Mouse (Mus musculus) urinary bladder, adult 18-20 months (tissue): ENCODE results near the gene Acp7.
A peak's percentile ranks its signal among the peaks of the same experiment; 100 is the strongest.
"Not testable (repeated sequence)": the region's sequence is repeated elsewhere in the genome, so short reads cannot be mapped to it uniquely, and the experiment has no call there.

ENCODE experiments used
- DNase-seq, 2 experiments: peaks; one replicate each; pipeline ENCODE4 v3.0.0; 2022; ENCODE audit warnings: low spot score in 2 of 2, mixed read lengths in 2 of 2

Gene Acp7

DNA sequence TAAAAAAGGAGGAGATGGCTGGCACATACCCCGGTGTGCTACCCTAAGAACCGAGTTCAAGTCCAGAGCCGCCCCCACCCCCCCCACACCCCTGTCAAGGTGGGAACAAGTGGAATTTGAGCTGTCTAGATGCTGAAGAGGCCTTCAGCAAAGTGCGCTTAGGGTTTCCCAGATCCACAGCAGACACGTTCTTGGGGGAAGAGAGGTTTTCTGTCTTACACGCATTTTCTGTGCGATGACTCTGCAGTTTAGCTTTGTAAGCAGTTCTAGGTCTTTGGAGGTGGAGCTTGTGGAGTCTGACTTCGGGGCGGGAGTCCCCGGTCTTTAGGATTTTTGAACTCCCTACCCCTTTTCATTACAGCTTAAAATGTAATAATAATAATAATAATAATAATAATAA lies at the start of gene Acp7:
Gene Acp7, minus strand, starts transcription at position 260 of the 400 bp plus-strand sequence.
- DNase-seq, result no peak

DNA sequence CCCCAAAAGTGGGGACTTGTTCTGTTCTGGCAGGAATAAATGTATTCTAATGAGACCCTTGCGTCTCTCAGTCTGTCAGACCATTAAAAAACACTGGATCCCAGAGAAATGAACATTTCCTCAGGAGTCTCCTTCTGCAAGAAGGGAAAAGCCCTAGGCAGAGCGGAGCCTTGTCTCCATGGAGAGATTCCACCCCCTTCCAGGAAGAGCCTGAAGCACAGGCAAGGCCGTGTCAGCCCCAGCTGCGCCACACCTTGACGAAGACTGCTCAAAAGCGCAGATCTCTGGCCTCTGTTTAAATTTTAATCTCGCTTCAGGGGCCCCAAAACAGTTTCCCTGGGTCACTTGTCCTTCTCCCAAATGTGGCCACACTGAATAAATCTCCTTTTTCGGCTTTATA lies 46.5 kb upstream of the Acp7 start:
- no peak for DNase-seq

DNA sequence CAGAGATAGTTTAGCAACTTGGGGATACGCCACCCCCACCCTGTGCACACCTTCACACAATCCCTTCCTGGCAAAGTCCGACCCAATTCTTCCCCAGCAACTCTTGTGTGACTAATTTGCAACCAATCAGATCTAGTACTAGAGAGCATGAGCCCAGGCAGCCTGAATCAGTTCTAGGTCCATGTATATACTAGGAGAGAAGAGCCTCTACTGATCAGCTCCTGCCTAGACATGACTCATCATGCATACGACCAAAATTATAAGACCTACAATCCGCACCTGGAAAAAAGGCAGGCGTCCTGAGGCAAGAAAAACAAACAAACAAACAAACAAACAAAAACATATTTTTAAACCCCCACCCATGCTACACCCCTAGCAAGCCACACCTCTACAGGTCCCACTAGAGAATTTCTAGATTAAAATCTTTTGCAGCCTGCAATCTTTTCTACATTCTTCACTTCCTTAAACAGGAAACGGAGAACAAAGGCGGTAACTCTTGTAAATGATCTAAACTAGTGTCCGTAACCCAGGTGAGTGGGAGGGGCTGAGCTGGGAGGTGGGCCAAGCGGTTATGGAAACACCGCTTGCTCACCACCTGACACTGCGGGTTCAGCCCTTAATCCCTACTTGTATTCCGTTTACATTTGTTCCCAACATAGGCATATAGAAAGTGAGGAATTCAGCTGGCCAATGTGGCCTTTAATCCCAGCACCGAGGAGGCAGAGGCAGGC lies 45.8 kb upstream of the Acp7 start:
- DNase-seq, result no peak

DNA sequence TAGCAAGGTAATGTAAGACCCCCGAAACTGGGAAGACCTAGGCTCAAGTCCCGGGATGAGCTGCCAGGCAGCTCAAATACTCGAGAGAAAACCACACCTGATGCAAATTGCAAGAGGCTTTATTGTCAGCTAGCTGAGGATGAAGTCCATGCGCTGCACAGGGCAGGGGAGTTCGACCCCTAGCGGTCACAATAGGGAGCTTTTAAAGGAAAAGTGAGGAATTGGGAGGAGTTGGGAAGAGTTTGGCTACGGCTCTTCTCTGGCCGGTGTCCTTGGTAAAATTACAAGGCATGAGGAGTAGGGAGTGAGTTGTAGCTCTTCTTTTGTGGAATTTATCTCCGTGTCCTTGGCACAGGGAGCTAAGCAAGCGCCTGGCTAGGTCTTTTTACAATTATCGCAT lies 44.6 kb upstream of the Acp7 start:
- DNase-seq, result no peak

DNA sequence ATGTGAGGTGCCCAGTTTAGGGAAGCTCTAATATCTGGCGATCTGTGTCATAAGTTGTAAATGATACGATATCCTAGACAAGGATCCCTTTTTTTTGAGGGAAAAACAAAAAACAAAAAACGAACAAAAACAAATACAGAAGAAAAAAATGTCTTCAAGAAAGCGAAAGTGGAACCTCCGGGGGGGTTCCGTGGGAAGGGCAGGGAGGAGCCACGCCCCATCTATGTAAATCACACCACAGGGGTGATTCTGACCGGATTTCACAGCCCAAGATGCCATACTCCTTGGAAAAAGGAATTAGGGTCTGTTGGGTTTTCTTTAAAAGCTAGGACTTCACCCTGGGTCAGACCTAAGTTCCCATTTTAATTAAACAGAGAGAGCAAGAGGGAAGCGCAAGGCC lies 43.9 kb upstream of the Acp7 start:
- DNase-seq, result no peak

DNA sequence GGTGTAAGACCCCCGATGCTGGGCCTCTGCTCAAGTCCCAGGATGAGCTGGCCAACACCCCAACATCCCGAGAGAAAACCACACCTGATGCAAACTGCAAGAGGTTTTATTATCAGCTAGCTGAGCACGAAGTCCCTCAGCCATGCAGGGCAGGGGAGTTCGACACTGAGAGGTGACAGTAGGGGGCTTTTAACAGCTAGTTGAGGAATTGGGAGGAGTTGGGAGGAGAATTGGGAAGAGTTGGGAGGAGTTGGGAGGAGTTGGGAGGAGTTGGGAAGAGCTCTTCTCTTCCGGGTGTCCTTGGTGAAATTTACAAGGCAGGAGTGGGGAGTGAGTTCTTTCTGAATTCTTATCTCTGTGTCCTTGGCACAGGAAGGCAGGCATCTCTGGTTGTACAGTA lies 41.7 kb upstream of the Acp7 start:
- not testable (repeated sequence) for DNase-seq

DNA sequence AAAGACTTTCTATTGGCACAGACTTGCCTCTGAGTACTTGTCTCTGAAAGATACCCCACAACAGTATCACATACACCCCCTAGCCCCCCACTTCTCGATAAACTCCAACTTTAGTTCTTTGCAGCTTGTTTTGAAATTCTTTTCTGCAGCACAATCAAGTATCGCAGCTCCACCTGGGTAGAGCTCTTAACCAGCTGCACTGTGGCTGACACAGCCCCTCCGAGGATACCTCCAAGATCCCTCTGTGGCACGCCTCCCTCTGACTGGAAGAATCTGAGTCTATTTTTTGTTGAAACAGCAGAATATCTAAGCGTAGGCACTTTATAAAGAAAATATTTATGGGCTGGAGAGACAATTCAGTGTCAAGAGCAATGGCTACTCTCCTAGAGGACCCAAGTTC lies 41.1 kb upstream of the Acp7 start:
- no peak for DNase-seq

DNA sequence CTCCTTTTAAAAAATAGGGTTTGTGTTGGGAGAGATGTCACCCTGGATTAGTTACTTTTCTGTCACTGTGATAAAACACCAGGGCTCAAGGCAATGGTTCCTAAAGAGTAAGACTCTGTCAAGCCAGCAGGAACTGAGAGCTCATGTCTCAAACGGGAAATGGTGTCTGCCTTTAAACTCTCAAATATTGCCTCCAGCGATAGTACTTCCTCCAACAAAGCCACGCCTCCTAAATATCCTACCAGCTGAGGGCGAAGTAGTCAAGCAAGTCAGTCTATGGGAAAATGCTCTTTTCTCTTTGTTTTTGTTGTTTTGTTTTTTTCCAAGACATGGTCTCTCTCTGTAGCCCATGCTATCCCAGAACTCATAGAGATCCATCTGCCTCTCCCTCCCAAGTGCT lies 40.0 kb upstream of the Acp7 start:
- DNase-seq, result no peak

DNA sequence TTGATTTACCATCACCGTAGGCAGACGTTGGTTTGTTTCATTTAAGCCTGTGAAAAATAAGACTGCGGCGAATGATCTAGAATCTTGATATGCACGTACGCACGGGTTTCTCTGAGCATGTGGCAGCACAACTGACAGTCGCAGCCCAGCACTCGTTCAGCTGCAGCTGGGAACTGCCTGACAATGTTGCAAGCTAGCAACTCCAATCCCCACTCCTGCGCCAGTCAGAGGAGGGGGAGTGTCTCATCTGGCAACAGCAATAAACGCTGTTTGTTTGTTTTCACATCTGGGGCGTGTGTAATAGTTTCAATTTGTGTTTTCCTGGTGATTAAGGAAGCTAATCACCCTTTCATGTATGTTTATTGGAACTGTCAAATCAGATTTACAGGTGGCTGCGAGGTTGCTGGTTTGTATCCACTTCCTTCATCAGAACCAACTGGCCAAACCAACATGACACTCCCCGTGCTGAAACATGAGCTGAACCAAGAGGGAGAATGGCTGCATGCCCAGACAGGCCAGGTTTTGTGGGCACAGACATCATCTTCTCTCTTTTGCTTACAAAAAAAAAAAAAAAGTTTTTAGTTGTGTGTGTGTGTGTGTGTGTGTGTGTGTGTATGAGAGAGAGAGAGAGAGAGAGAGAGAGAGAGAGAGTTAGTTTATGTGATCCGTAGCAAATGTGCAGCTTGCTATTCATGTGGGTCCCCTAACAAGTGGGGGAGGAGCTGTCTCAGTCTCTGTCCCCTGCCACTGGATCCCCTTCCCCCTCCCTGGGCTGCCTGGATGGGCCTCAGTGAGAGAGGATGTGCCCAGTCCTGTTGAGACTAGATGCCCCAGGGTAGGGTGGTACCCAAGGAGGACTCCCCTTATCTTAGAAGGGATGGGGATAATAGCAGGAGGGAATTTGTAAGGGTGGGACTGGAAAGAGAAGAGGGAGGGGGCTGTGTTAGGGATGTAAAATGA lies 34.8 kb upstream of the Acp7 start:
- DNase-seq, result peak; percentile 26 to 55

DNA sequence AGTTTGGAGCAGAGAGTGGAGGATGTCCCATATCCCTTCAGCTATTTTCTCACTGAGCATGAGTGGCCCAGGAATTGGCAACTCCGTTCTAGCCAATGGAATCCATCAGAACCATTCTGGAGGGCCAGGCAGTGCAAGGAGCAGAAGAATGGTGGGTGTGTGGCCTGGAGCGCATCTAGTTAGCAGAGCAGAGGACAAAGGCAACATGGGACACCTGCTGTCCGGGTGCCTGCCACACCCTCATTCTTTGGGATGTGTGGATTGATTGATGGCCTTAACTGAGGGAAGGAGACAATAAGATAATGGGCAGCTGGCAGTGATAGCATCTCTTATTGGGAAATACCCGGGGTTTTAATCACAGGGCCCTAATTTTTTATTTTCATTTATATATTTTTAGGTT lies 25.3 kb upstream of the Acp7 start:
- no peak for DNase-seq

DNA sequence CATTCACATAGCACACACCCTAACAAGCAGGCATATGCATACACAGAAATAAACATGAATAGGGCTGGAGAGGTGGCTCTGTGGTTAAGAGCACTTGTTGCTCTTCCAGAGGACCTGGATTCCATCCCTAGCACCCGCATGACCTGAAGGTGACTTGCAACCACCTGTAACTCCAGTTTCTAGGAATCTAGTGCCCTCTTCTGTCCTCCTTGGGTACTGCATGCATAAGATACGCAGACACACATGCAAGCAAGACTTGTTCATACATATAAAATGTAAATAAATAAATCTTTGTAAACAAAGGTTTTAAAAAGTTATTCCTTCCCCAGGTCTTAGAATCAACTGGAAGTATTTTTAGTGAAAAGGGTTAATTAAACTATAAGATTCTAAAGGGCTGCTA lies 20.0 kb upstream of the Acp7 start:
- DNase-seq, result no peak

DNA sequence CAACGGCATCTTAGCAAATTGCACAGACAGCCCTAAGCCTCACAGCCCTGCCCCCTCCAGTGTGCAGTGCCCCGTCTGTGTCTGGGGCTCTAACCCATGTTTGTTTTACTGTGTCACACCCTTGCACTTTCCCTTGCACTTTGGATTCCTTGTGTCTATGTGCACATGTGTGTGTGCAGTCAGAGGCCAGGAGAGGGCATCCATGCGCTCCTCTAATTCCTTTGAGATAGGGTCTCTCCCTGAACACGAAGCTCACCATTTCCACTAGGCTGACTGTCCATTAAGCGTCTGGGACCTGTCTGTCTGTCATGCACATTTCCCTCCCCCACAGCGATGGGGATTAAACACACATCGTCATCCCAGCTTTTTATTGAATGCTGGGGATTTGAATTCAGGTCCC lies 15.9 kb upstream of the Acp7 start:
- no peak for DNase-seq

DNA sequence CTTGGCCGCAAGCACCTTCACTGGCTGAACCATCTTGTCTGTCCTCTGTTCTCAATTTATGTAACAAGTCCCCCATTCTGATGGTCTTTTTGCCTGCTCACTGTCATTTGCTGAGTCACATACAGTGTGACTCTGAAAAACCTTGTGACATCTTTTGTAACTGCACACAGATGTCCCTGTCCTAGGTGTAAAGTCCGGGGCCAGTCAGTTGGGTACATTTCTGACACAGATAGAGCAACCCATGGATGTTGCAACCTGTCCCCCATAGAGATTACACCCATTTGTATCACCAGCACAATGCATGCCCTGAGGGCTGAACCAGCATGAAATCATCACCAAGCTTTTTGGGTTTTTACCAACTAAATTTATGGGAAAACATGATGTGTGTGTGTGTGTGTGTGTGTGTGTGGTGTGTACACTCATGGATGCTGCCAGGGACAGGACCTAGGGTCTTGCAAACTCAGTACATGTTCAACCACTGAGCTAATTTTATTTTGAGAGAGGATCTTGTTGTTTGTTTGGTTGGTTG lies 14.9 kb upstream of the Acp7 start:
- DNase-seq, result no peak

DNA sequence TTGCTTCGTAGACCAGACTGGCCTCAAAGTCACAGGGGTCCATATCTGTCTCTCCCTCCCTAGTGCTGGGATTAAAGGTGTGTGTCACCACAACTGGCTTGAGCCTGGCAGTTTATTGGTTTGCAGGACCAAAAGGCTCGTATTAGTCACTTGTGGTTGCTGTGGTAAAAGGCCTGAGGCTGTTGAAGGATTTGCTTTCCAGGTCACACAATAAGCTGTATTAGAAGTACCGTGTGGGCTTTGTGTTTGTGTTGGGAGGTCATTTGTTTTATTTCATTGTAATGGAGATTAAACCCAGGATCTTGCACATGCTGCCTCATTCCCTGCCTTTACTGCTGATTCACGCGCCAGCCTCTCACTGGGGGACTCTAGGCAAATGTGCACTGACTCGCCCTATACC lies 14.2 kb upstream of the Acp7 start:
- no peak for DNase-seq

DNA sequence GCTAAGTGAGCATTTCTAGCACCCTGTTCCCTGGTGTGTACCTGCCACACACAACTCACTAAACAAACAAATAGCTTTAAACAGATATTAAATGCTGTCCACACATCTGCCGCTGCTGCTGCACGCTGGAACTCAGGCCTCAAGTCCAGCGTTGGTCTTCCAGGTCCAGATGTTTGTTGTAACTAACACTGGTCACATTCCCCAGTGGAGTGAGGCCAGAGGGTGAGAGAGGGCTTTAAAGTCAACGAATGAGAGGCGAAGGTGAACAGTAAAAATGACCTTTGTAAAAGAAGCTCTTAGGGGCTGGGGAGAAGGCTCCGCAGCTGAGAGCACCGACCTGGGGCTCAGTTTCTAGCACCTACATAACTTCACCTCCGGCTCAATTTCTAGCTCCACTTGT lies 10.4 kb upstream of the Acp7 start:
- DNase-seq, result no peak

DNA sequence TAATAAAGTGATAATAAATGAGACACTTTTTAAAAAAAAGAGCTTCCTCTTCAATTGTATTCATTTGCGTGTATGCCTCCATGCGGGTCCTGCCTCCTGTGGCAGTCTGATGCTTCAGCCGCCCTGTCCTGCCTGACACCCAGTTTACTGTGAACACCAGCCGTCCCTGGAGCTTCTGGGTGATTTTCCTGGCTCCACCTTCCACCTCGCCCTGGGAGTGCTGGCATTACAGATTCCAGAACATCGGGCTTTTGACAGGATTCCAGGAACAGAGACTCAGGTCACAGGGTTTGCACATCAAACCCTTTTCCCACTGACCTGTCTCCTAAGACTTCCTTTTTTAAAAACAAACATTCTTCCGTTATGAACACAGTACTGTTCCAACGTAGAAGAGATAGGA lies 6.4 kb upstream of the Acp7 start:
- DNase-seq, result no peak

DNA sequence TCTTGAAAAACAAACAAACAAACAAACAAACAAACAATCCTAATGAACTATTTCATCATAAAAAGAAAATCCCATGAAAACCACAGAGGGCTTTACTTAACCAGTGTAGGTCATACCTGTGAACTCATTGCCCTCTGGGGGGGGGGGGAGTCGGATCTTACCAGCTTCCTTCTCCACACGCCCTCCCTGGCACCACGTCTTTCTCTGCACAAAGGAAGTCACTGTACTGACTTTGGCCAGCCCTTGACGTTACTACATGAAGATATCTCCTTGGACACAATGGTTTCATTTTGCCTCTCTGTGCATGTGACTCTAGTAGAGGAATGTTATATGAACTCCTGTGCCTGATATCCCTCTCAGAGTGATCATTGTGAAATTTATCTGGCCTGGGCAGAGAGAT lies 3.0 kb upstream of the Acp7 start:
- no peak for DNase-seq

DNA sequence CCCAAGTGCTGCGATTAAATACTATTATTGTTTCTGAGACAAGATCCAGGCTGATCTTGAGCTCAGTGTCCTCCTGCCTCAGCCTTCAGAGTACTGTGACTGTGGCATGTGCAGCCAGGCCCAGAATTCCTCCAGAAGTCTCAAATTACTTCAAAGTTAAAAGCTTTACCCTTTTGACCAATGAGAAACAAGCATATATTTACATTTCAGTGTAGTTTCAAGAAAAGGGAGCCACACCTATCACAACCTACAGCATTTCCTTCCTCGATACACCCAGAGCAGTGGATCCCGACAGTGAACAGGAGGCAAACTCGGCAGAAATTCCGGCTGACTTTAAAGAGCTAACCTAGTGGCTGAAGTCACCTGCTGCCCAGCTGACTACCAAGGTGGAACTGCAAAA lies 6.3 kb downstream of the Acp7 start:
- DNase-seq, result no peak

DNA sequence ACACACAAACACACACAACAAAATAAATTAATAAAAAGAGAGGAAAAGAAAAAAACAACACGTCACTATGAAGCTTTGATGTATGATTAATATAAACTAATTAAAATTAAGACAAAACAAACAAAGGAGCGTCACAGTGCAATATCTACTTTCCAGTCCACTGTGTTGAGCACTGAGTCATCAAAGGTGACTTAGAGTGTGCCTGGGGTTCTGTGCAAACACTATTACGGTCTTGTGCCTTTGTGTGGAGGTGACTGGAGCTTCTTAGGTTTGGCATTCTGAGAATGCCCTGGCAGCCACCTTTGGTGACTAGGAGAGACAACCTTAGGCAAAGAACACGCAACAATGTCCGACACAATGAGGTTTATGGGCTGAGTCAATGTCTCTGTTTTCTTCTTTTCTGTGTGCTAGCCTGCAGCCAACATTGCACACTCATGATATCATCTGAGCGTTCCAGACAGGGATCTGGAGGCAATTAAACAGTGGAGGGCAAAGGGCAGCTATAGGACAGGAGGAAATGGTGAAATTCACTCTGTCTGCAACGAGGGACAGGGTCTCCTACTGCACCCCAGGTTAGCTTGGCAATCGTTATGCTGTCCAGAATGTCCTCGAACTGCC lies 11.9 kb downstream of the Acp7 start:
- DNase-seq, result no peak

DNA sequence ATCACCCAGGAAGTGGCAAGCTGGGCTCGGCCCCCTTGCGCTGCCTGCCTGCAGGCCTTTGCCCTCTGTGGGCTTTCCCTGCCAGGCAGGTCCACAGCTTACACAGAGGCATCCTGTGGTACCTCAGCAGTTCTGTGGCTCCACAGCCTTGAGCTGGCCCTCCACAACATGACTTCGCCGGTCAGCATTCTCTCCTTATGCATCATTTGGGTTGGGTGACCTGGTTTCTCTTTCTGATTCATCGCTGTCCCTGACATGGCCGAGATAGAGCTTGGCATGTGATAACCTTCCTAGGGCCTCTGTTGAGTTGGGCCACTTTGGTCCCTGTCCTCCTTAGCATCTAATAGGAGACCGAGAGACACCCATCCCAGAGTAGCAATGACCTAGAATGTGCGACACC lies 25.2 kb downstream of the Acp7 start:
- no peak for DNase-seq

DNA sequence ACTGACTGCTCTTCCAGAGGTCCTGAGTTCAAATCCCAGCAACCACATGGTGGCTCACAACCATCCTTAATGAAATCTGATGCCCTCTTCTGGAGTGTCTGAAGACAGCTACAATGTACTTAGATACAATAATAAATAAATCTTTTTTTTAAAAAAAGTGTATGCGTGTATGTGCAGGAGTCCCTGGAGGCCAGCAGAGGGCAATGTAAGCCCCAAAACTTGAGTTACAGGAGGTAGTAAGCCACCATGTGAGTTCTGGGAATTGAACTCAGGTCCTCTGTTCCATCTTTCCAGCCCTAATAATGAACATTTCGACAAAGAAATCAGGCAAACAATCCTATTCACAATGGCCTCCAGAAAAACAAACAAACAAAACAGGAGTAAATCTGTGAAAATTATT lies 27.3 kb downstream of the Acp7 start:
- not testable (repeated sequence) for DNase-seq

DNA sequence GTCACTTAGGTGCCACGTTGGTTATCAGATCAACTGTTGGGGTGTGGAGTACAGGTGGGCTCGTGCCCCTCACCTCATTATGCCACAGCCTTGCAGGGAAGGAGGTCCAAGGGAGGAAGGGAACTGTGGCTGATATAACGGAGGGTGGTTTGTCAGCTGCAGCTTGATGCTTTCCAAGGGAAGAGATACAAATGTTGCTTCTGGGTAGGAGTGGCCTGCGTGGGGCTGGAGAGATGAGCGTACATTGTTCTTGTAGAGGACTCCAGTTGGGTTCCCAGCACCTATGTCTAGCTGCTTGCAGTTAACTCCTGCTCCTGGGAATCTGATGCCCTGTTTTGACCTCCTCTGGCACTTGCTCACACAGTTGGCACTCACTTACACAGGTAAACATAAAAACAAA lies 28.0 kb downstream of the Acp7 start:
- DNase-seq, result no peak
